In the genomic region with DNA sequence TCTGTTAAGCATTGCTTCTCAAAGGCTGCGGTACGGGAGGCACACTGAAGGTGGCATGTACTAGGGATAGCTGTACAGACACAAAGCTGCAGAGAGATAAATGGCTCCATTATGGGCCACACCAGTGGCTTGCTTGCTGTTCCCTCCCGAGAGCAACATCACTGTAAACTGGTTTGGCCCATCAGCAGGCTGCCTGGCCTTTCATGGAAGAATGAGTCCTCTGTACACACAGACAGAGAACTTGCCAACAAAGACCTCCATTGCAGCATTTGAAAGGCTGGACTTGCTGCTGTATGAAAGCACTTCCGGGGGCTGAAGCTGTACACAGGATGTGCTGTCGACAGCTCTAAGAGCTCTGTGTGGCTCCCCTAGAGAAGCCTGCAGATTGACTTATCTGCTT, we compare ENCODE assay signal across 15 mouse cellular contexts.
A peak's percentile ranks its signal among the peaks of the same experiment; 100 is the strongest.
DNase-seq lines count a peak whose midpoint lies in the region; ATAC-seq lines count a peak whose summit lies in the region.
"Had no signal": no experiment of that assay in that cellular context is flagged by ENCODE, and none has a peak within 500 bp of the region (broad histone marks: within the 10 kb centered on the region; RNA-seq: fewer than 3 reads in every experiment).

No protein-coding gene starts in this region.

- ATAC-seq in heart, embryonic 13.5 days (ENCODE audit: extremely low read depth, insufficient number of reproducible peaks, low FRiP score, low TSS enrichment), result no peak
- peak; percentile 23; the same call in 1 of the 2 replicates for ATAC-seq in stomach, embryonic 14.5 days (ENCODE audit: insufficient number of reproducible peaks, insufficient read depth, low FRiP score, low read depth)

- H3K4me1 ChIP-seq in heart, embryonic 13.5 days, result peaks cover 10% of the 10 kb centered on the region
- H3K4me1 ChIP-seq in stomach, embryonic 14.5 days (ENCODE audit: control insufficient read depth, insufficient read depth, low read length), result peaks cover 4% of the 10 kb centered on the region; the same call in 1 of the 2 replicates
- H3K4me1 ChIP-seq: midbrain, embryonic 10.5 days; neural tube, embryonic 12.5 days had no signal

- 25% methylated on average over 5 of the region's 5 CpGs for WGBS in heart, embryonic 13.5 days
- WGBS in stomach, embryonic 14.5 days, result 46% methylated on average over 5 of the region's 5 CpGs

- 0 out of 2 replicates have a peak overlapping the region, but pooled peaks have one; percentile 33 for H3K27ac ChIP-seq in heart, embryonic 13.5 days (replicated peaks)
- H3K27ac ChIP-seq in stomach, embryonic 14.5 days (ENCODE audit: low read length), result peak overlapping the region; percentile 11; the same call in 1 of the 2 replicates
- H3K27ac ChIP-seq: limb, embryonic 15.5 days; midbrain, embryonic 10.5 days; neural tube, embryonic 12.5 days had no signal

- no peak for DNase-seq in heart, adult 9 months (ENCODE audit: low spot score in 2 of 2)
- peak; percentile 16 to 58 for DNase-seq in left cerebral cortex, postnatal 14 days (ENCODE audit: low spot score in 2 of 2)
- DNase-seq in left cerebral cortex, adult 11 months (ENCODE audit: low spot score), result no peak
- peak; percentile 9 for DNase-seq in embryo, embryonic 11 days
- DNase-seq in gastrocnemius, adult 8-10 months (ENCODE audit: low spot score in 2 of 2), result no peak
- DNase-seq: adrenal gland, postnatal 25 days; cerebellum, adult 11-12 months; kidney, adult 2 months; thymus, postnatal 4 days had no signal

- intact Hi-C loops in left cerebral cortex, postnatal 14 days (cut with DNase I), result no loop called here

- peak overlapping the region; percentile 10 for H3K4me2 ChIP-seq in heart, embryonic 13.5 days
- no peak overlapping the region for H3K4me2 ChIP-seq in stomach, embryonic 14.5 days (replicated peaks; ENCODE audit: low read depth, low read length)
- H3K4me2 ChIP-seq: limb, embryonic 15.5 days; neural tube, embryonic 12.5 days had no signal

- no peak overlapping the region for H3K4me3 ChIP-seq in heart, embryonic 13.5 days
- H3K4me3 ChIP-seq in stomach, embryonic 14.5 days (ENCODE audit: low read depth, low read length), result no peak overlapping the region
- H3K4me3 ChIP-seq: limb, embryonic 15.5 days; midbrain, embryonic 10.5 days; neural tube, embryonic 12.5 days had no signal

- peaks cover 7% of the 10 kb centered on the region; the same call in 1 of the 2 replicates for H3K27me3 ChIP-seq in heart, embryonic 13.5 days (replicated peaks)
- no peaks in the 10 kb centered on the region for H3K27me3 ChIP-seq in stomach, embryonic 14.5 days (ENCODE audit: control insufficient read depth, insufficient read depth, low read length)
- H3K27me3 ChIP-seq: CH12.LX; limb, embryonic 15.5 days; neural tube, embryonic 12.5 days had no signal

- H3K36me3 ChIP-seq in heart, embryonic 13.5 days, result no peaks in the 10 kb centered on the region
- no peaks in the 10 kb centered on the region for H3K36me3 ChIP-seq in stomach, embryonic 14.5 days (ENCODE audit: control insufficient read depth, insufficient read depth, low read length)
- H3K36me3 ChIP-seq: limb, embryonic 15.5 days; midbrain, embryonic 10.5 days; neural tube, embryonic 12.5 days had no signal

- H3K9ac ChIP-seq in heart, embryonic 13.5 days, result no peak overlapping the region
- no peak overlapping the region for H3K9ac ChIP-seq in stomach, embryonic 14.5 days (replicated peaks; ENCODE audit: low read depth, low read length)
- H3K9ac ChIP-seq: limb, embryonic 15.5 days; neural tube, embryonic 12.5 days had no signal

- H3K9me3 ChIP-seq in heart, embryonic 13.5 days, result no peaks in the 10 kb centered on the region
- no peaks in the 10 kb centered on the region for H3K9me3 ChIP-seq in stomach, embryonic 14.5 days (ENCODE audit: control insufficient read depth, low read depth, low read length)
- H3K9me3 ChIP-seq: limb, embryonic 15.5 days; midbrain, embryonic 10.5 days; neural tube, embryonic 12.5 days had no signal

Comparison
In these comparisons a context has a peak if more than half of its experiments do, and no peak if none do; other contexts are left out.
1. DNase-seq: peak in left cerebral cortex, postnatal 14 days (2 of 2) and embryo, embryonic 11 days (single experiment); none in heart, adult 9 months (0 of 2), left cerebral cortex, adult 11 months (single experiment) and gastrocnemius, adult 8-10 months (0 of 2).